Mouse (Mus musculus) 3134 (cell line): ENCODE data around the gene Nudt13.
"Not testable (repeated sequence)": the region's sequence is repeated elsewhere in the genome, so short reads cannot be mapped to it uniquely, and the experiment has no call there.

Experiments used
- DNase-seq: peaks from one replicate; pipeline ENCODE4 v3.0.0-alpha.2; 2011; ENCODE audit warnings: low spot score; ENCODE audit not compliant: insufficient read length; ENCODE audit errors: extremely low read depth

Nudt13 gene

DNA sequence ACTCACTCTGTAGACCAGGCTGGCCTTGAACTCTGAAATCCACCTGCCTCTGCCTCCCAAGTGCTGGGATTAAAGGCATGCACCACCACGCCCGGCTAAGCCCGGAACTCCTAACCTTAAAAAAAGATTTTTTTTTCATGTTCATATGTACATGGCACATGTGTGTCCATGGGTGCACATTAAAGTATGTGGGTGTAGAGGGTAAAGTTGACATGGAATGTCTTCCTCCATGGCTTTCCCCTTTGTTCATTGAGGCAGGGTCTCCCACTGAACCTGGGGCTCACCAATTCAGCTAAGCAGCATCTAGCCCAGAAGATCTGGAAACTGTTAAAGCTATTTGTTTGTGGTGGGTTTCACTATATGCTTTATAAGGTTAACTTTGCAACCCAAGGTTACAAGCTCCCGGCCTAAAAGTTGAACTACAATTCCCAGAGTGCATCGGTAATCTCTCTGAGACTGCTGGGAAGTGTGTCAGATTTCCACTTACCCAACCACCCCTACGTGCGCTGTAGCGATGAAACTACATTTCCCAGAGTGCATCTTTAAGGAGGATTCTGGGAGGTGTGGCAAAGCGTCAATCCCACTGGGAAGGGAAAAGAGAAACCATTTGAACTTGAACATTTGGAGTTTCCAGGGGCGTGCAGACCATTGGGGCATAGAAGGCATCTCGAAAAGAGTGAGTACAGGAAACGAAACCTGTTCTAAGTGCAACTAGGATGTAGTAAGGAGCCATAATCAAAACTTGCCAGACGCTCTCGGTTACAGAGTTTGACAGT, at the start of gene Nudt13:
TSS of gene Nudt13 (plus strand) at position 581 of the 776 bp plus-strand sequence.
- peak; percentile 73 for DNase-seq

DNA sequence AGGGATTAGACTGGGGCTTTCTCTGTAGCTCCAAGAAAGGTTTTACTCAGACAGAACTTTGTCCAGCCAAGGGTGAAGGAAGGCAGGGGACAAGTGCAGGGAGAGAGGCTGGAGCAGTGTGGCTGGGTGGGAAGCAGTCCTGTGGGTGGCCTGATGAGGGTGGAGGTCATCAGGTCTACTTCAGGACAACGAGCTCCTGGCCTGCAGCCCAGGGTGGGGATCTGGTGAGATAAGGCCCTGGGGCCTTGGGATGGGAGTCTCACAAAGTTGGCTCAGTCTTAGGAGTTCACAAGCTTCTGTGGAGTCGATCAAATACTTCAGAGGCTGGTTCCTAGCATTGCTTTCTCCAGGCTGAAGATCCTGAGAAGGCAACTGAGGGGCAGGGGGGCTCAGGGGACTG, 49.2 kb upstream of the Nudt13 start:
- DNase-seq = no peak

DNA sequence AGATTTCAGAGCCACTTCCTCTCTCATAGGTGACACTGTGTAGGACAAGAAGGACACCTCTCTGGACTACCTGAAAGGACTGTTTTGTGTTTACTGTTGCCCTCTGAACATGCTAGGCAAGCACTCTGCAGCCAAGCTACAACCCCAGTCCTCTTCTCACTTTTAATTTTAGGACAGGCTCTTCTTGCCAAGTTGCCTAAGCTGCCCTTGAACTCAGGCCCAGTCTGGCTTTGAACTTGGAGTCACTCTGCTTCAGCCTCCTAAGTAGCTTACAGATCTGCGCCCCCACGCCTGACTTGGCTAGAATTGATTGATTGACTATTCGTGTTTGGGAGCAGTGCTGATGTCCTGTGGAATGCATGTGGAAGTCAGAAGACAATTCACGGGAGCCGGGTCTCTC, 48.6 kb upstream of the Nudt13 start:
- no peak for DNase-seq

DNA sequence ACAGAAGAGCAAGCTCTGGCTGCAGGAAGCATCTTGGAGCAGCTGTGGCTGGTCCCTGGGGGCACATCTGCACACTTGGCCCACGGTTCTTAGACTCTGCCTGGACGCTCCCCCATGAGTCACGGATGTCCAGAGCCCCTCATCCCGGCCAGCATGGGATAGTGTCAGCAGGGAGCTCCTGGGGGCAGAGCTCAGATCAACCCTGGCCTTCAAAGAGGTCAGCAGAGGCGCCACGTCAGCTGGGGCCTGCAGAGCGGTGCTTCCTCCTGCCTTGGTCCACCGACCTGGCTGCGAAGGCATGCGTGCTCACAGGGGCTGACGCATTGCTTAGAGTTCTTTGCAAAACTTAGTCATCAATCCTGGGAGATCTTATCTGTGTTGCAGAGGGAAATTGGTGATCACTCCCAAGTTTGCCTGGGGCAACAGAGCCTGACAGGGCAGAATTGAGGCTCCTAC, 47.7 kb upstream of the Nudt13 start:
- DNase-seq = peak; percentile 91

DNA sequence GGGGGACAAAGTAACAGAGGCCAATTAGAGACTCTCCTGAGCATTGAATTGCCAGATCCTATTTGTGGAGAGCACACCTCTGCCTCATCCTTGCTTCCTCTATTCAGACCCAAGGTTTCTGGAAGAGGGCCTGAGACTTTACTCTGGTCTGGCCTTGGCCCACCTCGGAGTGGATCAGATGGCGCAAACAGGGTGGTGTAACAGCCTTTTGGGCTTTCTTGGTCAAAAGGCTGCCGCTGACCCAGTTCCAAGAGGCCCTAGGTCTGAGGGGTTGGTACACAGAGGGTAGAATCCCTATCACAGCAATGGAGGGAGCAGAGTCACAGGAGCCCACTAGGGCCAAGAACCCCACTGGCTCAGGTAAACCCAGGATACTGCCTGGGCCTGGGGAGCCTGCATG, 46.5 kb upstream of the Nudt13 start:
- no peak for DNase-seq

DNA sequence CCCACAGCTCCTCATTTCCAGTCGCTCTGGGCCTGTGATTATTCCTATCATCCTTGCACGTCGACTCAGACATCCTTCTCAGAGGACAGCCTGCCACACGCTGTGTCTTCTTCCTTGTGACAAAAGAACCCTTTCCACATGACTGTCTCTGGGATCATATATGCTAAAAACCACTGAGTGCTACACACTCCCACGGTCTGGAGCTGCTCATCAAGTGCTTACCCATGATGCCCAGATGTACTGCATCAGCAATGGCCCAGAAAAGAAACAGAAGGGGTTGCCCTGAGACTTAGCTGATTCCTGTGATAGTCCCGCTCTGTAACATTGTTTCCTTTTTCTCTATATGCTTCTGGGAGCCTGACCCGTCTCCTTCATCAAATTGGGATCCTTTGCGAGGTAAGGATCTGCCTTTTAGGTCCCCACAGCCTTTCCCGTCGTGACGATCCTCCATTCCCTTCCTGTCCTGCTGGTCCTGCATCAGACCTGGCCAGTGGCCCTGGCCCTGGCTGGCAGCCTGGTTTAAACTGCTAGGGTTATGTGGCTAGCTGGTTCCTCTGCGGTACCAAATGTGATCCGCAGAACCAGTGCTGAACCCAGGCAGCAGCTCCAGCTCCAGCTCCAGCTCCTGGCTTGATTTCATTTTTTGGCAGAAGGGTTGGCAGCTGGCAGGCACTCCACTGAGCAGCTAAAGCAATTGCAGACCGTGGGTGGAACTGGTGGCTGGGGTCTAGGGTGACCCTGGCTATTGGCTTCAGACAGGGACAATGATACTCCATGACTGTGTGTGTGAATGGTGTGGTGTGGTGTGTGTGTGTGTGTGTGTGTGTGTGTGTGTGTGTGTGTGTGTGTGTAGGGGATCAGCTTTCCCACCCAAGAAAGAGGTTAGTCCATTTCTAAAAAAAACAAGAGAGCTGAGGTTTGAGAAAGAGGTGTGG, 44.0 kb upstream of the Nudt13 start:
- no peak for DNase-seq

DNA sequence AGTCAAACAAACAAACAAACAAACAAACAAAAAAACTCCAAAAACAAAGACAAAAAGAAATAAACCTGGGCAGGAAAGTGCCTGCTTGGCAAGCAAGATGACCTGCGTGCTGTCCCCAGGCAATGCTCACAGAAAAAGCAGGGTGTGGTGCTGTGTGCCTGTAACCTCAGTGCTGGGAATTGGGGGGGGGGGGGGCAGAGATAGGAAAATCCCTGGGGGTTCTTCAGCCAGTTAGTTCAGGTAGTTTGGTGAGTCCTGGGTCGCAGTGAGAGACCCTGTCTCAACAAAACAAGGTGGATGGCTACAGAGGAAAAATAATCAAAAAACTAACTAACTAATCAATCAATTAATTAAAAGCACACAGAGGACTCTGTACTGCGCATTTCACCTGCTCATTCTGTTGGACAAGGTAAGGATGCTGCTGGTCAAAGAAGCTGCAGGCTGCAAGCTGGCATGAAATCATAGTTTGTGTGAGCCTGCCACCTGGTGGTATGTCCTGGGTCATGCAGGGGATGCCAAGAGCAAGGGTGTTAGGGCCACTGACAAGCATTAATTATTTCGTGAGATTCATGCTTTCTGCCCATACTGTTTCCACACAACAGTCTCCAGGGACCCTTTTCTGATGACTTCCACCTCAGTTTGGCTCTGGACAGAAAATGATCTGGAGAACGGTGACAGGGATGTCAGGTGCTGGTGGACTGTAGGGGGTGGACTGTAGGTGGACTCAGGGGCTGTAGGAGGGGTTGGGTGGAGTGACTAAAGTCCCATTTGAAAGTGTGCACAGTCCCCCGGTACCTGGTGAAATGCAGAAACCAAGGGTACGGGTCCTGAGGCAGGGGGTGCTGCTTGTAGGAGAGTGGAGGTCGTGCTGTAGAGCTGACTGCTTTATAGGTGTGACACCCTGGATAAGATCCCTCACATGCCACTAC, 36.0 kb upstream of the Nudt13 start:
- peak; percentile 28 for DNase-seq

DNA sequence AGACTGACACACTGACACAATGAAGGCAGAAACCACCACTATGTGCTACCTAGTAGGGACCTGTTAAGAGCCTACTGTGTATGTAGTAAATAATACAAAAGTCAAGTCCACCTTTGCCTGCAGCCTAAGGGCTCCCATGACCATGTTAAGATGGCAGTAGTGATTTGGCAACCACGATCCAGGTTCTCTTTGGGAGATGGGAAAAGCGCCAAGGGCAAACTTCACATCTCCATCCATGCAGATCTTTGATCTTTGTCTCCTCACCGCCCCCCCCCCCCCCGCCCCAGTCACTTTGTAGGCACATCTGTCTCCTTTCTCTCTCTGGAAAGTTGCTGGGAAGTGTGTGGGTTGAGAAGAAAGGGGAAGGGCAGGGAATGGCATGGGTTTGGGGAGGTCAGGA, 32.2 kb upstream of the Nudt13 start:
- DNase-seq = no peak

DNA sequence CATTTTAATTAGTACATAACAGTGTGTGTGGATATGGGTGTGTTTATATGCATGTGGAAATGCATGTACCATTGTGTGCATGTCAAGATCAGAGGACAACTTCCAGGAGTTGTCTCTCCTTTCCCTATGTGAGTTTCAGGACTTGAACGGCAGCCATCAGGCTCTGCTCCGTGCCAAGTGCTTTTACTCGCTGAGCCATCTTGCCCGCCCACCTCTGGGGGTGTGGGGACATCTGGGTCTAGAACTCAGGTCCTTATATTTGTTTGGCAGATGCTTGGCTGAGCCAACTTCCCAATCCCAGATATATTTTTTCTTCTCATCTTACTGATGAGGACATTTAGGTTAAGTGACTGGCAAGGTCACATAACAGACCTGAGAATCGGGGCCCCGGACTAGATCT, 26.1 kb upstream of the Nudt13 start:
- no peak for DNase-seq

DNA sequence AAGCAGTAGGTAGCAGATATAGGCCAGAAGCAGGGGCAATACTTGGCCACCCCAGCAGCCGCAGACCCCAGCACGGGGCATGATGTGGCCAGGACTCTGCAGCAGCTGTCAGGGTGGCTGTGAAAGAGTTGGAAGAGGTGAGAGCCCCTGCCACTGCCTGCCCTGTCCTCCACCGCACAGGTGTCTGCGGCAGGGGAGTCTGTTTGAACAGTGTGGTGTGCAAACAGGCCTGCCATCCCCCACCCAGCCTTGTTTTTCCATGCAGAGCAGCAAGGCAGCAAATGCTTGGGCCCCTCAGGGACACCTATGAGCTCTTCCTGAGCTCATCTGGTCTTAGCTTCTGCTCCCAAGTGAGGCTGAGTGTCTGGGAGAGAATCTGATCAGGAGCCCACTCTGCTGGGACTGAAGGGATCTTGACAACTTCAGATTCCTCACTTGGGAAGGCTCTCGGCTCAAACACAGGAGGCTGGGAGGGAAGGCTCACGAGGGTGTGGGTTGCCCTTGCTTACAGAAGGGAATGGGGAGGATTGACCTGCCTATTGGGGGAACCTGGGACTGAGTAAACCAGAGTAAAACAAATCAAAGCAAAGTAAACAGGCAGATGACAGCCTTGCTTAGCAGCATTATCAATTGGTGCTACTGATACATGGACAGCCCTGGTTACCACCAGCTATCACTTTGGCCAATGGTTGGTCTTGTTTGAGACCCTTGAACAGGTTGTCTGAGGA, 25.3 kb upstream of the Nudt13 start, which contains the start of gene Kcnk16:
TSS of gene Kcnk16 (minus strand) at position 118 of the 728 bp plus-strand sequence.
- no peak for DNase-seq

DNA sequence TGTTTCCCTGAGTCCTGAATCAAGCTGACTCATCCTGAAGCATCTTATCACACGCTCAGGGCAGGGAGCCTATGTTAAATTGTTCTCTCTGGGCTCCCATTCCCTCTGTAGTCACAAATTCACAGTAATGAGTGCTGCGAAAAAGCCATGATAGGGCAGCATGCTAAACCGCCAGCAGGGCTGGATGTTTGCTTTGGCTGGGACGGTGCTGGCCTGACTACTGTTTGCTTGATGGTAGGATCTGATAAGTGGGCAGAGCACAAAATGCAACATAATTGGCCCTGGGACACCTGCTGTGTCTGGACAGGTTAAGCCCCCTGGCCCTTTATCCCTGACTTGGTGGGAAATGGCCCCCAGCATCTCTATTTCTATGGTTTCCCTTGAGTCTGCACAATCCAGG, 3.1 kb upstream of the Nudt13 start:
- DNase-seq = no peak

DNA sequence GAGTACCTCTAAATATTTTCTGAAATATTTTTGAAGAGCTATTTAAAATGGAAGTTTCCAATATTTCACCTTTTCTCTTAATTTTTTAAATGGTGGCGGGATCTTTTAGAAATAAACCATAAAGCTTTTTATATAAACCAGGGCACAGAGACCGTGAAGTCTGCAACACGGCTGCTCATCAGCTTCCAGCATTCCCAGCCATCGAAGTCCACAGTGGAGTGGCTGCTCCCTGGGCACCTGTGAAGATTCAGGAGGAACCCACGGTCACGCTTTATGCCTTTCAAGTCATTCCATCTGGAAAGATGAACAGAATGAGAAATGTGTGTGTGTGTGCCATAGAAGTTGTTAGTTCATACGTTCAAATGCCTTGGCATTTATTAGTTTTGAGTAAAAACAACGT, 450 bp downstream of the Nudt13 start:
- DNase-seq = peak; percentile 9

DNA sequence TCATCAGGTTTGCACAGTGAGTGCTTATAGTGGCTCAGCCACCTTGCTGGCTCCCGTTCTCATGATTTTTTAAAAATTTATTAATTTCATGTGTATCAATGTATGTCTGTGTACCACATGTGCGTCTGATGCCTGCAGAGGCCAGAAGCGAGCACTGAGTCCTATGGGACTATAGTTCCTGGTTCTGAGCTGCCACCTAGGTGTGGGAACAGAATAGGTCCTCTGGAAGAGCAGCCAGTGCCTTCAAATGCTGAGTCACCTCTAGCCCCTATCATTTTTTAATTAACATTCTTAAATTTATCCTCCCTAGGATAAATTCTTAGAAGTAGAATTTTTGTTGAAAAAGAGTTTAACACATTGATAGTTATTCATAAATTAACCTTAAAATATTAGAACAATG, 3.1 kb downstream of the Nudt13 start:
- peak; percentile 21 for DNase-seq

DNA sequence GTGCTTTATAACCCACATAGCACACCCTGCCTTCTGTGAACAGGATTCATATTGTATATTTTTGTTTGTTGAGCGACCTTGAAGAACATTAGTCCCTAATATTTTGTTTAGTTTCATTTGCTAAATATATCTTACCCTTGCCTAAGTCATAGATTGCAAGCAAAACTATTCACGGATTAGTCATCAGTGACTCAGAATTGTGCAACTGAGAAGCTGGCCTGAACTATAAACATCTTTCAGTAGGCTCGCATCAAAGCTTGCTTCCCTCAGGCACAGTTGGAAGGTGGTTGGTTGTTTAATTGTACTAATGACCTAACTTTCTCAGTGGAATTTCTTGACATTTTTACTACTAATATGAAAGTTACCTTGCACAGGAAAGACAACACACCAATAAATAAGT, 3.6 kb downstream of the Nudt13 start:
- peak; percentile 57 for DNase-seq

DNA sequence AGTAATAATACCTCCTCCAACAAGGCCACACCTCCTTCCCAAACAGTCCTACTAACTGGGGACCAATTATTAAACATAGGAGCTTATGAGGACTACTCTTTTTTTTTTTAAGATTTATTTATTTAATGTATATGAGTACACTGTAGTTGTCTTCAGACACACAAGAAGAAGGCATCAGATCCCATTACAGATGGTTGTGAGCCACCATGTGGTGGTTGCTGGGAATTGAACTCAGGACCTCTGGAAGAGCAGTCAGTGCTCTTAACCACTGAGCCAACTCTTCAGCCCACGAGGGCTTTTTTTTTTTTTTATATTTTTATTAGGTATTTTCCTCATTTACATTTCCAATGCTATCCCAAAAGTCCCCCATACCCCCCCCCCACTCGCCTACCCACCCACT, 10.6 kb downstream of the Nudt13 start:
- not testable (repeated sequence) for DNase-seq

DNA sequence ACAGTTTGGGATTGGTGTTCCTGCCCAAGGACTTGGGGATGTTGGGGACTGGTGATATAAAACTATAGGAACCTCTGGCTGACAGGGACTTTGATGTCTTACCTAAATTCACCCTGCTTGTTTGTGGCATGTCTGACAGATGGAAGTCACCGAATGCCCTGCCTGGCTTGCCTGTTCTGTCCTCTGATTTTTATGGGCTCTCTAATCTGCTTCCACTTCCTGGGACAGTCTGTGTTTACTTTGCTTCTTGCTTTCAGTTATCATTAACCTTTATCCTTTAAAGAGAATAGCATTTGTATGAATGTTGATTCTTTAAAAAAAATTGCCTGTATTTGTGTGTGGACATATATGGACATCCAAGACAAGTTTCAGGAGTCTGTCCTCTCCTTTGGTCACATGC, 20.6 kb downstream of the Nudt13 start:
- no peak for DNase-seq

DNA sequence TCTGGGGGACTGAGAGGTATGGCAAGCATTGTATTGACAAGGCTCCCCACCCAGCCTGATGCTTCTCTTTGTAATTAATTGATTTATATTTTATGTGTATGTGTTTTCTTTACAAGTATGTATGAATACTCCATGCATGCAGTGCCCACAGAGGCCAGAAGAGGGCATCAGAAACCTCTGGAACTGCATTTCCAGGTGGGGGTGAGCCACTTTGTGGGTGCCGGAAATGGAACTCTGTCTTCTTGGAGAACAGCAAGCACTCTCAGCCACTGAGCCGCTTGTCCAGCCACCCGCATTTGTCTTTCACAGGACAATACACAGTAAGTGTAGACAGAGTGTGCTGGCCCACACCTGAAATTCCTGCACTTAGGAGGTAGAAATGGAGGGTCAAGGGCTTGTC, 24.9 kb downstream of the Nudt13 start:
- peak; percentile 20 for DNase-seq

DNA sequence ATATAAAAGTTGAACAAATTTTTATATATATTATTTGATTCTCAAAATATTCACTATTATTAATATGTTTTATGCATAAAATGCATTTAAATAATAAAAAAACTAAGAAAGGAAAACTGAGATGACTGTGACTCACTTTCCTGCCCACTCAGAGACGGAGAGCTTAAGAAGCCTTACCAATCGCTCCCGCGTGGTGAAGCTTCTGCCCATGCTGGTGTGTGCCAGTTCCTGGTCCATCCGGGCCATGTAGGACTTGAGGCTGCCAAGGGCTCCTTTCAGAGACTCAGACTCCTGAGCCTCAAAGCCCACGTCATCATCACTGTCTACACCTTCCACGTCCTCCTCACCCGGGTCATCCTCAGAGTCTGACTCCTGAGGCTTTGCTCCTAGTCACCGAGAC, 29.7 kb downstream of the Nudt13 start:
- no peak for DNase-seq

DNA sequence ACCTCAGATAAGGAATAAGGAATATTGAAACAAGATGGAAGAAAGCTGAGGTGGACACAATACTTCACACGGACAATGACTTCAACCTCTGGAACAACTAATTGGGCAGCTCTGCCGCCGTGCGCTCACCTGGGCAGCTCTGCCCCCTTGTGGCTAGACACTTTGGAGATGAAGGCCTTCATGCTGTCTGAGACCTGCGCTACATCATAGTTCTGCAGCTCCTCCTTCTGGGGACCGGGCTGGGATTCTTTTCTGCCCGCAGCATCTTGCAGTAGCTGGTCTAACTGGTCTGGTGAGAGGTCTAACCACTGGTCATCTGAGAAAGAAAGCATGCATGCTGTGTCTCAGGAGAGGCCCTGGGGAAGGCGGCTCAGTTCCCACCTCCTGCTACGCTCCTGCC, 34.0 kb downstream of the Nudt13 start:
- no peak for DNase-seq

DNA sequence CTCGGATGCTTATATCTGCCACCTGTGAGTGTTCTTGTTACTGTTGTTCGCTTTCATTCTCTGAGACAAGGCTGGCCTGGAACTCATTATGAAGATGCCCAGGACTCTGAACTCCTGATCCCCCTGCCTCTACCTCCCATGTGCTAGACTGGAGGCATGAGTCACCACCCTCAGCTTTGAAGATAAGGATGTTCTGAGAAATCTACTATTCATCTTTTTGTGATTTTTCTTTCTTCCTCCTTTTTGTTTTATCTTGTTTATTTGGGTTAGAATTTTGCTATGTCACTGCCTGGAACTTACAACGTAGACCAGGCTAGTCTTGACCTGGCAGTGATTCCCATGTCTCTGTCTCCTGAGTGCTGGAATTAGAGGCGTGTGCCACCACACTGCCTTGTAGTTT, 36.8 kb downstream of the Nudt13 start:
- no peak for DNase-seq
